Mouse (Mus musculus) adrenal gland, postnatal 14 days (tissue): ENCODE results near the gene Ptpn7. TPM values are rescaled to one million over a fixed set of nuclear protein-coding genes. Genes with fewer than 3 reads are reported as not detected.
A peak's percentile ranks its signal among the peaks of the same experiment; 100 is the strongest.

Source experiments
- DNase-seq: peaks from one replicate; pipeline ENCODE4 v3.0.0; 2021; ENCODE audit warnings: mixed read lengths
- total RNA-seq: library from RNA; stranded (reverse); gene quantifications from 2 replicates; pipeline ENCODE4 v1.2.3, GENCODE M21; 2021

Gene Ptpn7
- total RNA-seq, 1 experiment from 2014 or later = 1.1 TPM

DNA sequence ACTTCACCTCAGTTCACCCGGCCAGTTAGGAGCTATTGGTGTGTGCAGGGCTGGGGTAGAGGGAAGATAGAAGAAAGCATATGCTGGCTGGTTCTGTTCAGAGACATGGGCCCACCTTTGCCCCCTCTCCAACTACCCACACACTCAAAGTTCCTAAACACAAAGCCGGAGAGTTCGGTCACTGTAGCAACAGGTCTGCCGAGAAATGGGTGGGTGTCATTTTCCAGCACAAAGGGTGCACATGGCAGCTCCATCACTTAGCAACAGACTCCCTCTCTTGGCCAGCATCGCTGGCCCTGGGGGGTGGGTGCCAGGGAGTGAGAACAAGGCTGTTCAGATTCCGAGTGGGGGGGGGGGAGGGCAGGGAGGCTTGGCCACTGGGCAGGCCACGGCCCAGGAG, 26.6 kb downstream of the Ptpn7 start:
- no peak for DNase-seq

DNA sequence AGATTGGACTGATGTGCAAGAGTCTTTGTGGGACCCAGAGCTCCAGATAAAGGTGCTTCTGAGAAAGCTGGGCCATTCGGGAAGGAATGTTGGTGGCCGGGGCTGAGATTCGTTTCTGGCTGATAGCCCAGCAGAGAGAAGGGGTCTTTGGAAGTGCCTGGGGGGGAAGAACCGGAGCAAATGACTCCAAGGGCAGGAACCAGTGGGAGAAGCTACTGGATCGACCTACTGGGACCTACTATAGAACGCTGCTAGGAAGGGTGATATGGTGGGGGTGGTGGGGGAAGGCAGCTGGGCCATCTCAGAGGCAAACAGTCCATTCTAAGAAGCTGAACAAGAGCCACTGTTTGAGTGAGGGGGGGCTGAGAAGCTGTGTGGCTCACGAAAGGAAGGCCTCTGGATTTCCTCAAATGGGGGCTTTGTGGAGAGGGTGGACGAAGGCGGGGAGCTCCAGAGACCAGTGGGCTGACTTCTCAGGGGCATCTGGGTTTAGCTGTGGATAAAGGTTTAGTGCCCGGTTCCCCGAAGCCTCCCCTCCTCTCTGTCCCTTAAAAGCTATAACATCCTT, 27.1 kb downstream of the Ptpn7 start:
- no peak for DNase-seq

DNA sequence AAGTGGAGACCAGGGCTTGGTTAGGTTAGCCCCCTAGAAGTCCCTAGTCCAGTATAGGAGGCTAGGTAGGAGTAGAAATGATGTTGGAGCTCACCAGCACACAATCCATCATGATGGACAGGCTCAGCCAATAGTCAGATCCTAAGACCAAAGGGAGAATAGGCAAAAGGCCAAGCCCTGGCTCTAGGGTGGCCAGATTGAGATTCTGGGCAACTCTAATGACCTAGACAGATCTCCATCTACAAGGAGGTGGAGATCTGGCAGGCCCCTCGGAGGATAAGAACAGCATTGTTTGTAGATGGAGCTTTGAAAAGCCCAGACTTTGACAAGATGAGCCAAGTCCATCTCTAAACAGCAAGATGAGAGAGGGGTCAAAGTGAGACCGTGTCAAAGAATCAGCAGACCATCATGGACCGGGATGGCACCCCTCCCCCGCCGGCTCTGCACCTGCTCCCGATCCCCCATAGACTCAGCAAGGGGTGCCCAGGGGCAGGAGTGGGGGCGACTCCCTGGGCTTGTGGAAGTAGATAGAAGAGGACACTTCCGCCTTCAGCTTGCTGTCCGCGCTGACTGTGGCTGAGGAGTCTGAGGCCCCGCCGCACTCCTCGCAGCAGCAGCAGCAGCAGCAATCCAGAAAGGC, 28.0 kb downstream of the Ptpn7 start:
- DNase-seq = no peak

DNA sequence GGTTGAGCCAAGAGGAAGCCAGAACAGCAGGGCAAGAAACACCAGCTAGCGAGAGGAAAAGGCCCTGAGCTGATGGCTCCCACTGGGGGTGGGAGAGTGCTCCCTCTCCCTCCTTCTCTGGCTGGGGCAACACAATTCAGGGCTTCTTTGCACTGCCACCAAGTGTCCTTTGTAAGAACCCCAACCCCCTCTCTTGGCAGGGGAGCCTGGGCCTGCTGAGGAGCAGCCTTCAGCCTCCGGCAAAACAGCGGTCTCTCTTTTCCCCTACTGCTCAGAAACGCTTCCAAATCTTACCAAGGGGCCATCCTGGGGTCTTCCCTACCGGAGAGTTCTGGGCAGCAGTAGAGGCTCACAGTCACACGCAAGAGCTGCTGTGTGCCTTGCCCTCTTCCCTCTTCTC, 30.2 kb downstream of the Ptpn7 start:
- DNase-seq = no peak

DNA sequence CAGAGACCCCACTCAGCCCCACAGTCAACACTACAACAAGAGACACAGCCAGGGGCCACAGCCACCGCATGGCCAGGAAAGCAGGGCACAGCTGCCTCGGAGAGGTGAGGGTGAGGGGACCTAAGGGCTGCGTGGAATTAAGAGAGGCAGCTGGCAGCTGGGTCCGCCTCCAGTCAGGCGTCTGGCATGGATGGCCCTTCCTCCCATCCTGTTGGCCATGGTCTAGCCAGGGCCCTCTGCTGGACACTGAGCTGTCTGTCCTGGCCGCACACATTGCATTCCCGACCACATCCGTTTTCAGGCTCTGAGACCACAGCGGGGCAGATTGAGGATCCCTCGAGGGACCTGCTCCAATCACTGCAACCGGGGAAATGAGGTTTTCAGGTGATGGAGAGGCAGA, 34.9 kb downstream of the Ptpn7 start, which contains the start of gene Gpr37l1:
Gene Gpr37l1 (minus strand): TSS at position 247 of the 400 bp plus-strand sequence.
- peak; percentile 30 for DNase-seq

DNA sequence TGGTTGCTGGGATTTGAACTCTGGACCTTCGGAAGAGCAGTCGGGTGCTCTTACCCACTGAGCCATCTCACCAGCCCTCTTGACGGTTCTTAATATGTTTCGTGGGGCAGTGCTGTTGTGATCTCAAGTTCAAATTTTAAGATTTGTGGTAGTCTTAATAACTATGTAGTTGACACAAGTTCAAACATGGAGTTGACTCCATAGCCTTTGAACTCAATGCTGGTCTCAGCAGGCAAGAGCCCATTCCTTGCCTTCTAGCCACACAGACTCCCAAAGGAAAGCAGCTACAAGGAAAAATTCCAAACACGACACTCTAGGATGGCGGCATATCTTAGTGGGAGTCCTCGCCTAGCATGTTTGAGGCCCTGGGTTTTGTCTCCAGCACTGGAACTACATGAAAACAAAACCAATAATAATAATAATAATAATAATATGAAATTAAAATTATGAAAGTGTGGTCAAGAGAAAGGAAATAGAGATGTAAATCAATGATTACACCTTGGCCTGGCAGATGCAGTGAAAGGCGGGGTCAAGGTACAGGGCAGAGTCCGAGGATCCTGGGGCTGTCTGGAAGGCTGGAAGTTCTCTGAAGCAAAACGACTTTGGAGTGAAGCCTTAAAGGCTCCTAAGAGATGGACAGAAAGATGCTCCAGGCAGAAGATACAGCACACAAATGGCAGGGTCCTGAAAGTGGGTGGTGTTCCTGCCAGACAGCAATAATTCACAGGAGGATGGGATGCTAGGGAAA, 36.1 kb downstream of the Ptpn7 start:
- DNase-seq = no peak

DNA sequence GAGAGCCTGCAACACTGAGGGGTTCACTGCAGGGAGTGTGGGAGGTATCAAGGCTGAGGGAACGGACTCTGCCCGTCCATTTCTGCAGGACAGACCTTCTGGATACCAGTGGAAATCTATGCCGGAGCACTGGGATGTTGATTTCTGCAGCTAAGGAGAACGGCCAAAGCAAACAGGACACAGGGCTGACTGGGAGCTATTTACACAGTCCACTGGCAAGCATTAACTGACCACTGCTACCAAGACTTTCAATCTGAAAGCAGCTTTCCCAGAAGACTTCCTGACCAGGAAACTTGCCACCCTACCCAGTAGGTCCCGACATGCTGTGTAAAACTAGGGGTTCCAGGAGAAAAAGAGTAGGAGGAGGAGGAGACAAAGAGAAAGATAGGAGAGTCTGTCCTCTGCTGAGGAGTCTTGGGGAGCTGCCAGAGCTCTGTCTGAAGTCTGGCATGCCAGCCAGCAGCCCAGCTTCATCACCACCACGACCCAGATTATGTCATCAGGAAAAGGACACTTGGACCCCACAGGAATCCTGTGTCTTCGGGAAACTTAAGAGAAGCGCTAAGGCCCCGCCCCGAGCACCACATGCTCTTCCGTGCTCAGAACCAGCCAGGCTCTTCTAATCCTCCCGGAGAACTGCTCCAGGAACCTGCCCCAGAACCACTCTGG, 37.2 kb downstream of the Ptpn7 start:
- peak; percentile 64 for DNase-seq

DNA sequence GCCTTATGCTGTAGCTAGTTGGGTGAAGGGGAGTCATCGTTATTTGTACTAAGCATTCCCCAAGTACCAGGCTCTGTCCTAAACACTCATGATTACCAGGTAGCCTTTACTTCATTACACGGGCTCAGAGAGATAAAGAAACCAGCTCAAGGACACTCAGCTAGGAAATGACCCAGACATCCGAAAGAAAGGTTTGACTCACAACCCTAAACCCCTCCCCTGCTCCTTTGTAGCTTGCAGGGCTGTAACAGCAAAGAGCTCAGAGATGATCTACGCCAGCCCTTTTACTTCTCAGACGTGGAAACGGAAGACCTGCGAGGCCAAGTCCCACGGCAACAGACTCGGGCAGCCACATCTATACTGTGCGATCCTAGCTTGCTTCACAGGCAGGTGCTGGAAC, 37.8 kb downstream of the Ptpn7 start:
- peak; percentile 46 for DNase-seq

DNA sequence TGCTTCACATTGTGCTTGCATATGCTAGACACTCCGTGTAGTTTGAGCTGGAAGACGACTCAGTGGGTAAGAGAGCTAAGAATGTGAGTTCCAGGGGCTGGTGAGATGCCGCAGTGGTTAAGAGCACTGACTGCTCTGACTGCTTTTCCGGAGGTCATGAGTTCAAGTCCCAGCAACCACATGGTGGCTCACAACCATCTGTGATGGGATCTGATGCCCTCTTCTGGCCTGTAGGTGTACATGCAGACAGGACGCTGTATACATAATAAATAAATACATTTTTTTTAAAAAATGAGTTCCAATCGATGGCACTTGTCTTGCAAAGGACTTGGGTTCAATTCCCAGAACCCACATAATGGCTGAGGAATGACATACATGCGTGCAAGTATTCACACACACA, 38.7 kb downstream of the Ptpn7 start:
- DNase-seq = no peak

DNA sequence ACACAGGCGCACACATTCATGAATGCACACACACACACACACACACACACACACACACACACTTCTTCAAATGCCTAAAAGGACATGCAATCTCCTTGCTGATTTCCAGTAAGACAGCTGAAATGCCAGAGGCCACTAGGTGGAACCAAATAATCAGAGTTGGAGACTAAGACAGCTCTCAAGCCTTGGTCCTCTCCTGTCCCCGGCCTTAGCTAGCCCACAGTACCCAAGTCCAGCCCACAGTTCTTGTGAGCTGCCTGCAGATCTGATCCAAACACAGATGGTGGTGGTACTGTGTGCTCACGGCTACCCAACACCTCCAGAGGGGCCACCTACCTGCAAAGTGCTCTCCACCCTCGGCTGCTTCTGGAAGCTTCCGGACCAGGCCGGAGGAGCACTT, 39.5 kb downstream of the Ptpn7 start:
- DNase-seq = peak; percentile 82

DNA sequence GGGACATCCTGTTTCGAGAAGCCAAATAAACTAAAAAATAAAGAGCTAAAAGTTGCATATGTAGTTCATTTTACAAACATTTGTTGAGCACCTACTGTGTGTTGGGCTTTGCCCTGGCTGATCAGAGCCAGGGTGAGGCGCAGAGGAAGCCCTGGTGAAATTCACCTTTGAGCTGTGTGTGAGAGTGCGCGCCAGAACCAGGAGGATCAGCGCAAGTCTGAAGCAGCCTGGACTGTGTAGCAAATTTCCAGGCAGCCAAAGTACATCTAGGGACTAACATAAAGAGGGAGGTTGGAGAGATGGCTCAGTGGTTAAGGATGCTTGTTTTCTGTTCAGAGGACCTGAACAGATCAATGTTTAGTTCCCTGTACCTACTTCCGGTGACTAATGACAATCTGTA, 40.8 kb downstream of the Ptpn7 start:
- no peak for DNase-seq

DNA sequence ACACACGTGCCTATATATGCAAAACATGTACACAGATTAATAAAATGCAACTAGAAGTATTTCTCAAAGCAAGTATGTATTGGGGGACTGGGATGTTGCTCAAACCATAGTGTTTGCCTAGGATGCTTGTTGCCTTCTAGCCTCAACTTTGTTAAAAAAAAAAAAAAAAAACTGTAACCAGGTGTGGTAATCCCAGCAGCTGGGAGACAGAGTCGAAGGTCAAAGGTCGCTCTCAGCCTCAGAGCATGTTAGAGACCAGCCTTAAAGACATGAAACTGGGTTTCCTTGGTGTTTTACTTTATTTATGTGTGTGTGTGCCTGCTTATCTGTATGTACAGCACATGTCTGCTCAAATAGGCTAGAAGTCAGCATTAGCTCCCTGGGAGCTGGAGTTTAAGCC, 42.7 kb downstream of the Ptpn7 start:
- DNase-seq = no peak

DNA sequence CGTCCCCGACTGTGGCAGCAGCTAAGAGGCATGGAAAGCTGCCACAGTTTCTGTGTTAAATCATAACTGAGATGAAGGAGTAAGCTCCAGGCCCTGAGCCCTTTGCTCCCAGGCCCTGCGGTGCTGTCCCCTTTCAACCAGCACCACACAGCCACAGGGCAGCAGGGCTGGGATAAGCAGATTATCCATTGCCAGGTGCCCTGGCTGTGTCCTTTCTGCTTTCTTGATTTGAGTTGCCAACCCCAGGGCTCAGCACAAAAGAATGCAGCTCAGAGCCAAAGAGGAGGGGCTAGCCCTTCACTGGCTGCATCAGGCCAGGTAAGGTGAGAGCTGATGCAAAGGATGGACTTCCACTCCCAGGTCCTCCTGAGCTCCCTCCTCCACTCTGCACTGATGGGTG, 45.2 kb downstream of the Ptpn7 start:
- DNase-seq = no peak

DNA sequence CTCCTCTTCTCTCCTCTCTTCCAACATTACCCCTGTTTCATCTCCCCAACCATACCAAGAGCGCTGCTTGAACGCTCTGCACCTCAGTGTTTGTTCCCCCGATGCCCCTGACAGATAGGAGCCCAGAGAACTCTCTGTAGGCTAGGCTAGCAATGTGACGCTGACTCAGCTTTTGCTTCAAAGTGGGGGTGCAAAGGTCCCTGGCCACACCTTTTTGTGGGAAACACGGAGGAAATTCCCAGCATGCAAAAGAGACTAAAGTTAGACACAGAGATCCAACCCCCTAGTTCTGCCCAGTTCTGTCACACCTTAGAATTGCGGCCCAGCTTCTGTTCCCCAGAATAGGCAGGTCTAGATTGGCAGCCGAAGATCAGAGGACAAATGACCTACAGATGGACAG, 46.4 kb downstream of the Ptpn7 start:
- DNase-seq = no peak

DNA sequence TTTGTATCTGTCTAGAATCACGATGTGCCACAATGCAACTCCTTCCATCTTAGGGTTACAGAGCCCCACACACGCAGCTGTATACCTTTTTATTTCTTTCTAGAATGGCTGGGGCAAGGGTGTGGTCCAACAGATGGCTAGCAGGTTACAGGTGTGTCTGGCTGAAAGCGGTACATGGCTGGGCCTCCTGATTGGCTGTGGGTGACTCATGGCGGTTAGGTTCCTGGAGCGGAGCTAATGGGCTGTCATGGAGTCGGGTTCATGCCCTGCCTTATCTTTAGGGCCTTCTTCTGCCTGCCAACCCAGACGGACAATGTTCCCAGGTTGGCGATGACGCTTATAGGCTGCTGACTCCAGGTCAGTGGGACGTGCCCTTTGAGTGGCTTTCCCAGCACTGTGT, 48.3 kb downstream of the Ptpn7 start:
- no peak for DNase-seq

DNA sequence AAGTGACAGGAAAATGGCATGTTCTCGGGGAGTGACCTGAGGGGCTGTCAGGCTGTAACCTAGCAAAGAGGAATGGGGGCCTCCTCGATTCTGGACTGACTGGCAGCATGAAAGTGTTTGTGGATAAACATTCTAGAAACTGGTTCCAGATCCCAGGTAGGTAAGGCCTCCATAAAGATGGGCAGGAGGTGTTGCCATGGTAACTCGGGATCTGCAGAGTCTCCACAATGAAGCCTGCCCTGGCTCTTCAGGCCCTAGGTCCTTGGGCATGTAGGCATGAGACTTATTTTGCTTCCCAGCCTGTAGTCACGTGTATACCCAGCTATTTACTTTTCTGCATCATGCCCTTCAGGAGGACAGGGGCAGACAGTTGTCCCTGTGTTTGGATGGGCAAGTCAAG, 48.8 kb downstream of the Ptpn7 start:
- DNase-seq = no peak

DNA sequence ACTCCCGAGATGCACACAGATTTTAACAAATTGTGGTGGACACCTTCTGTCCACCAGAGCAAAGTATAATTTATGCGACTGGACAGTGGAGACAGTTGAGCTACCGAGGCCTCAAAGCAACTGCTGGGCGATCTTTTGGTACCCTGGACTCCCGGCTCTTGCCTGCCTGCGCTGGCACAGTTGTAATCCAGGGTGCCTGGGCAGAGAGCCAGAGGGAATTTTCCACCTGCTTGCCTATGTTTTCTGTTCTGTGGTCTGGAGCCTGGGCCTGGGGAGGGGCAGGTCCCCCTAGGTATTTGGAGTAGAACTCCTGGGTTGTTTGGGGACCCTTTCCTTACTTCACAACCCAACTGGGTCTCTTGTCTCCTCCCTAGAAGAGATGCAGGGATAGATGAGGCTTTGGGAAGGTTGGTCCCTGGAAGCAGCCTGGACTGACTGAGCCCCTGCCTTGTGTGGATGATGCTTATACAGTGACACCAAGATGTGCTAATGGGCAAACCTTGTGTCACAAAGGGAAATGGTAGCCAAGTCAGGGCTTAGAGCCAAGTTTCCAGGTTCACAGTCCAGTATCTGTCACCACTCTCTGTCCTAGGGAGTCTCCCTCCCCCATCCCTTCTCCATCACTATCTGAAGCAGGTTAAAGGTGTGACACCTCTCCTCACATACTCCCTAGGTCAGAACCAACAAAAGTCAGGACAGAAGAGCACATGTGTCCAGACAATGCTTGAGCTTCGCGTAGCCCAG, 49.6 kb downstream of the Ptpn7 start:
- DNase-seq = peak; percentile 50

DNA sequence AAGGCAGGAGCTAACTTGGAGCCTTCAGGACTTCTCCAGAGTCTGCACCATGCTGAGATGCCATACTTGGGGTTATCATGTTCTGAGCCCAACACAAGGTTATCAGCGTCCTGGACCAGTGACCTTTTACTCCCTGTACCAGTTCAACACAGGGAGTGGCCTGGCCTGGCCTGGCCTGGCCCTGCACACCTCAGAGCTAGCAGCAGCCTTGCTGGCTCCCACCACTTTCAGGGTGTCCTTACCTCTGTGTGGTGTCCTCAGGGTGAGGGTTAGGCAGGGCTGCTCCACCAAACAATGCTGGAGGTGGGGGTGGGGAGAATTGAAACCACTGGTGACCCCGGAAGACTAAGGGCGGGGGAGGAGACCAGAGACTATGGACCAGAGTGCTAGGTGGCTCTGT, 50.5 kb downstream of the Ptpn7 start:
- no peak for DNase-seq

DNA sequence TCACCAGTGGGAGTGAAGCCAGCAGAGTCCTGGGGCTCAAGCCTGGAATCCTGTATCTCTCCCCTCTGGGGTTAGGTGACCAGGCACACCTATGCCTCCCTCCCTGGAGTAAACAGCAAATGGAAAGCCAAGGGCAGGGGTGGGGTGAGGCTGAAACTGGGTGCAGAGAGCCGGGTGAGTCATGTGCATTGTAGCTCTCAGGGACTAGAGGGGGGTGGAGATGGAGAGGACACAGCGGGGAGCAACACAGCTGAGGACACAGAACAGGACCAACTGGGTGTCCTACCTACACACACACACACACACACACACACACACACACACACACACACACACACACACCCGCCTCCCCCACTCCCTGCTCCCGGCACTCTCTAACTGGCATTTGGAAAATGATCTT, 50.9 kb downstream of the Ptpn7 start:
- DNase-seq = peak; percentile 64

DNA sequence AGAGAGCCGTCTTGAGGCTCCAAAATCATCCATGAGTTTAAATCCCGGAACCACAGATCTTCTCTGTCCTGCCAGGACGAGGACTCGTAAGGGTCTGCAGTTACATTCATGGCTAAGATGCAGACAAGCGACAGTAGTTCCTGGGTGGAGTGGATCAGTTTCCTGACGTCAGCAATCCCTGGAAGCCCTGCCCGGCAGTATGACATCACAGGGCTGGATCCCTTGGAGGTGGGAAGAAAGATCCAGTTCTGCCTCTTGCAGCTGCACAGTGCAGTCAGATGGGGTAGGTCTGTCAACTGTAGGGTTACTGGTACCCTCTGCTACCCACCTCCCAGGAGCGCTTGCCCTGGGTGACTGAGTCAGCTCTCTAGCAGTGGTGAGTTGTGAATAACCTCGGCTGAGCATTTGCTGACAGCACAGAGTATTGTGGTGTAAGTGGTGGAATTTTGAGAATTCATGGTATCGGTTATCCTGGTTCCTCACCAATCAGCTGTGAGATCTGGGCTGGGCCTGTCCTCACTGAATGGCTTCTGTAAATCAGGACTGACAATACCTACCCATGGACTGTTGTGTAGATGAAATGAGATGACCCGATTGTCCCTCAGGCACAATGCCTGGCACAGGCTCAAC, 51.6 kb downstream of the Ptpn7 start:
- DNase-seq = no peak

DNA sequence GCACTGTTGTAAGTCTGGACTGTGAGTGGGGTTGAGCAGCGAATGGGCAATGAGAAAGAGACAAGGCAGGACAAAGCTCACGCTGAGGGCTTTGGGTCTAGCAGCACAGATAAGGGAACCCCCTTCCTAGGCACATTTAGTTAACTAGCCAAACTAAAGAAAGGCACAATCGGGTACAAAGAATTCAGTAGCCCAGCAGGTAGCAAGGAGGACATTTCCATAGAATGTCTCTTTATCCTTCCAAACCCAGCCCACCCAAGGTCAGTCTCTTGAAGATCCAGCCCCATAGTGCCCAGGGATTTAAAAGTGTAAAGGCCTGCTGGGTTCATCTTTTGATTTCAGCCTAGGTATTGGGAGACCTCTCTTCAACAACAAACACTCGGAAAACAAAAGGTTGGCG, 53.4 kb downstream of the Ptpn7 start:
- no peak for DNase-seq

DNA sequence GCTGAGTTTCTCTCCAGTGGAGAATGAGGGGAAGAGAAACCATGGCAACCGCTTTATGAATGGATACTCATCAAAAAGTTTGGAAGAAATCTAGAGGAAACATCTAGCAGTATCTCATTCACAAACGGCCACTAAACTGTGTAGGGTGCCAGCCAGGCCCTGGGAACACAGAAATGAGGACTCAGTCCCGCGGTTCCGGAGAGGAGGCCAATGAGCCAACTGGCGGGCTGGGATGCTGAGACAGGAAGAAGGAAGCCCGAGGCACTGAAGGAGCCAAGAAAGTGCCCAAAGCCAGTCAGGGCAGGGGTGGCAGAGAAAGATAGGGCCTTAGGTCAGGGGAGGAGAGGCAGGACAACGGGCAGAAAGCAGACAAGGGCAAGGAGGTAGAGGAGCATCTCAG, 53.9 kb downstream of the Ptpn7 start:
- no peak for DNase-seq
